Mouse (Mus musculus) brain, embryonic 14.5 days (tissue): Measurements from ENCODE around the gene Nbl1.

Experiments
- CTCF ChIP-seq: fragments of 200-500 bp; IDR thresholded peaks from 2 replicates; pipeline ENCODE4 v1.5.1; 2012; ENCODE audit warnings: inconsistent platforms, mild to moderate bottlenecking, moderate library complexity, borderline replicate concordance; ENCODE audit not compliant: insufficient read depth, insufficient read length; ENCODE audit errors: extremely low read depth
- POLR2A ChIP-seq: fragments of 200-500 bp; IDR thresholded peaks from 2 replicates; pipeline ENCODE4 v1.6.1; 2012; ENCODE audit warnings: mild to moderate bottlenecking, inconsistent platforms, borderline replicate concordance; ENCODE audit not compliant: poor library complexity, insufficient read depth, insufficient read length, severe bottlenecking; ENCODE audit errors: extremely low read depth

DNA sequence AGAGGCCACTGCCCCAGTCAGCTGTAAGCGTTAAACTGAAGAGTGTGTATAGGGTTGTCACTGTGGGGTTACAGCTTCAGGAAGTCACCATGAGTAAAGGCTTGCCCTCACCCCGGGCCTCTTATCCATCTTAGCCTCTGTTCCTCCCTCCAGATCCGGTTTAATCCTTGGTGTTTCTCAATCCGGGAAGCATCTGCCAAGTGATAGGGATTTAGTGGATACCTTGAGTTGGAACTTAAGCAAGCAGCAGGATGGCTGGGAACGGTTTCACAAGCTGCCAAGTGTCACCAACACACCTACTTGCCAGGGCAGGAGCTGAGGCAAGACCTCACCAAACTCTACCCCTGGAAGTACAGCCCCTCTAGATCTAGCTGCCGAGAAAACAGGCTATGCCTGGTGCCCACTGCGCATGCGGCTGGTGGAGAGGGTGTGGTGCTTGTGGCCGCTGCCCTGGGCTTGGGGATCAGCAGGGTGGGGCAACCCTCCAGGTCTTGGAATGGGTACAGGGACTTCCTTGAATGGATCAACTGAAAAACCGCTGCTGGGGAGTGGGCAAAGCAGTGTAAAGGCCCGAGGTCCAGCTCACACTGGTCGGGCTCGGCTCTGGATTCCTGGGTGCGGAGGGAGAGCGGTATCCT is 2.4 kb downstream of the Nbl1 start:
- TF ChIP-seq CTCF (no peak), POLR2A (no peak)
